Mouse (Mus musculus) olfactory bulb, adult 2 months (tissue): ENCODE measurements around the gene Kcnh1.

ENCODE experiments used
- CTCF ChIP-seq: fragments of 200-500 bp; IDR thresholded peaks from 2 replicates; pipeline ENCODE4 v1.5.1; 2012; ENCODE audit warnings: low read depth, mild to moderate bottlenecking, low read length, moderate library complexity; ENCODE audit not compliant: insufficient read depth
- POLR2A ChIP-seq: fragments of 200-500 bp; IDR thresholded peaks from 2 replicates; pipeline ENCODE4 v1.6.1; 2012; ENCODE audit warnings: mild to moderate bottlenecking, low read depth, low read length, moderate library complexity; ENCODE audit not compliant: insufficient read depth

GRCm38 (mm10) chr1:192485030-192485429, 294.5 kb downstream of the Kcnh1 start:
- TF ChIP-seq POLR2A (no peak), CTCF (no peak)
